Mouse (Mus musculus): ENCODE data around the gene Rabep2.

The Rabep2 gene

DNA sequence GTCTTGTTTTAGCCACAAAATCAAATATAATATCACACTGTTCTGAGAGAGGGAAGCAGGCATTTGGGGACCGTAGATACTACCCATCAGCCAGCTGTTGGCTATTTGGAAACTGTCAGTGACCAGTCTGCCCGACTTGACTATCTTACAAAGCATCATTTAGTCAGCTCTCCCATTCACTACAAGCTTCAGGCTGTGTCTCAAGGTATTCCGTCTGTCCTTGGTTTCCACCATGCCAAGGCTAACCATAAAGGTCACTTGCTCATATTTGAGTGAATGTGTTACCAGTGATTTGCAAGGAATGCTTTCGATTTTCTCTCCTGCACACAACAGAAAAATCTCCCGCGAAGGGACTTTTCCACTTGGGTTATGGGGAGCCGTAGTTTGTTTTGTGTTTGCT is 6.2 kb downstream of the Rabep2 start:
- no peak for DNase-seq (ENCODE audit: low spot score in 2 of 2)

- no peak for DNase-seq (ENCODE audit: low spot score in 2 of 2)
Observed at GRCm38 (mm10) chr7:126435801-126436200, 7.2 kb downstream of the Rabep2 start.

- peak; percentile 6 to 18 for DNase-seq (ENCODE audit: low spot score in 2 of 2)
Observed at GRCm38 (mm10) chr7:126436851-126437250, 8.3 kb downstream of the Rabep2 start.

DNA sequence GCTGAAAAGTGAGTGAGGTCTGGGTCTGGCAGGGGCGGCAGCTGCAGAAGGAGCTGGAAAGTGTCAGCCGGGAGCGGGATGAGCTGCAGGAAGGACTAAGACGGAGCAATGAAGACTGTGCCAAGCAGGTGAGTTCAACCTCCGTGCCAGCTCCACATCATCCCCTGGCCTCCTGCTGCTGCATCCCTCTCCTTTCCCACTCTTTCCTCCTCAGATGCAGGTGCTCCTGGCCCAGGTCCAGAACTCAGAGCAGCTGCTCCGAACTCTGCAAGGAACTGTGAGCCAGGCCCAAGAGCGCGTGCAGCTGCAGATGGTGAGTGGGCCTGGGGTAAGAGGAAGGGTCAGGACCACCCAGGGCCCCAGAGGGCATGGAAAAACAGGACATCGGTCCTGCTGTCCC is 11.6 kb downstream of the Rabep2 start:
- no peak for DNase-seq (ENCODE audit: low spot score in 2 of 2)

DNA sequence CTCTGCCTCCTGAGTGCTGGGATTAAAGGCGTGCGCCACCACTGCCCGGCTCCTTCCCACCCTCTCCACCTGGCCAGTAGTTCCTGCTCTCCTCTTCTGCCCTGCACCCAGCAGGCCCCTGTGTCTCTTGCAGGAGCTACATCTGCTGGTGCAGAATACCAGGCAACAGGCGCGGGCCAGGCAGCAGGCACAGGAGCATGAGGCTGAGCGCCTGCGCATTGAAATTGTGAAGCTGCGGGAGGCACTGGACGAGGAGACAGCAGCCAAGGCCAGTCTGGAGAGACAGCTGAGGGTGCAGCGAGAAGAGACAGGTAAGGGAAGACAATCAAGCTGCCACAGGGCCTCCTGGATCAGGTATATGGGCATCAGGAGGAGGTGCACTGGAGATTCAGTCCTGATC is 15.4 kb downstream of the Rabep2 start:
- DNase-seq (ENCODE audit: low spot score in 2 of 2), result no peak

- DNase-seq (ENCODE audit: low spot score in 2 of 2), result no peak
Observed at GRCm38 (mm10) chr7:126444536-126444935, 16.0 kb downstream of the Rabep2 start.

GRCm38 (mm10) chr7:126445104-126445815 is 16.7 kb downstream of the Rabep2 start:
- DNase-seq (ENCODE audit: low spot score in 2 of 2), result no peak

DNA sequence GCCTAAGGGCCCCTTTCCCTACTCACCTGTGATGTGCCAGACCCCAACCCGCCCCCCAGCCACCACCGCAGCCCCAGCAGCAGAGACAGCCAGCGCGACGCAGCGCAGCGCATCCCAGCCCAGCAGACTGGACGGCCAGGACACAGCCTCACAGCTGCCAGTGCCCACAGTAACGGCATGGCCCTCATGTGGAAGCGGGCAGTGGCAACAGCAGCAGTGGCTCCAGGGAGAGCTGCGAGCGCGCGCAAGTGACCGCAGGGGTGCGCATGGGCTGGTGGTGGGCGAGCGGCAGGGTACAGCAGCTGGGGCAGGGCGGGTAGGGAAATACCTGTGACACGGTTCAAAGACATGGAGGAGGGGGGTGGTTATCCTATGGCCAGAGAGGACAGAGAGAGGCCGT is 17.7 kb downstream of the Rabep2 start:
- DNase-seq (ENCODE audit: low spot score in 2 of 2), result no peak

DNA sequence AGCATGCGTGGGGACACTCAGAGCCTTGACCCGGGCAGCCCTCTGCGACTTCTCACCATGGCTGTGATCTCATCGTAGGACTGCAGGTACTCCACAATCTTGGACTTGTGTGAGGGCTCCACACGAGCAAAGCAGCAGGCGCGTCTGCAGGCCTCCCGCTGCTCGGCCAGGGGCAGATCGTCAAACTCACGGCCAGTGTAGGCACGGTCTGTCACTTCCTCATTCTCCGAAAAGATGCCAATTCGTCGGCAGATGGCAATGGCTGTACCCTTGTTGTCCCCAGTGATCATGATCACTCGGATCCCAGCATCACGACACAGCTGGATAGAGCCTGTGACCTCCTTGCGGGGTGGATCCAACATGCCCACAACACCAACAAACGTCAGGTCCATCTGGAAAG is 19.9 kb downstream of the Rabep2 start:
- DNase-seq (ENCODE audit: low spot score in 2 of 2), result no peak

GRCm38 (mm10) chr7:126449991-126450390 is 21.4 kb downstream of the Rabep2 start:
- DNase-seq (ENCODE audit: low spot score in 2 of 2), result no peak

- DNase-seq (ENCODE audit: low spot score in 2 of 2), result no peak
Observed at GRCm38 (mm10) chr7:126450641-126451040, 22.1 kb downstream of the Rabep2 start.

GRCm38 (mm10) chr7:126452244-126452643 is 23.7 kb downstream of the Rabep2 start:
- DNase-seq (ENCODE audit: low spot score in 2 of 2), result no peak

DNA sequence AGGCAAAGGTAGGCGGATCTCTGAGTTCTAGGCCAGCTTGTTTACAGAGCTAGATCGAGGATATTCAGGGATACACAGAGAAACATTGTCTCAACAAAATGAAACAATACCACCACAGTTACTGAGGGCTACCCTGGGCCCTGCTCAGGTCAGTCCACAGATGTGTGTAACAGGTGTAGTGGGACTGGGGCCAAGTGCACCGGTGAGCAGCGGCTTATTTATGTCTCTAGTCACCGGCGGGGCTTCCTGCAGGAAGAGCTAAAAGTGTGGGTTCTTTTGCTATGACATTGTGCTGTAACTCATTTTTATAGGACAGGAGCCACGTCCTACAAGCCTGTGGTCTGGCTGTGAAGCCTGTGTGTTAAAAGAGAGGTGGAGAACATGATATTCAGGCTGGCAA is 25.3 kb downstream of the Rabep2 start:
- no peak for DNase-seq (ENCODE audit: low spot score in 2 of 2)

DNA sequence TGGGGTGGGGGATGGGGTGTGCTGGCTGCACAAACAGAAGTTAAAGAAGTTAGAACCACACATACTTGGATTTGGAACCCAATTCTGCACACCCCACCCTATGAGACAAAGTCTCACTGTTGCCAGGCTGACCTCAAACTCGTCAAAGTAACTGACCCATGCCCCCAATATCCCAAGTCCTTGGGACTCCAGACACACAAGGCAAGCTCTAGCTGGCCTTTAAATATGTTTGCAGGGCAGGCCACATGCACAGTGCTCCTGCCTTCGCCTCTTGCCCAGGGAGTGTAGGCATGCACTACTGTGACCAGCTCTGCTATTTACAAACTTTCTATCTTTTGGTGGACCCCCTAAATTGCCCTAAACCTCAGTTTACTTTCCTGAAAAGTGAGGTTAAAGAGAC is 26.7 kb downstream of the Rabep2 start:
- no peak for DNase-seq (ENCODE audit: low spot score in 2 of 2)

DNA sequence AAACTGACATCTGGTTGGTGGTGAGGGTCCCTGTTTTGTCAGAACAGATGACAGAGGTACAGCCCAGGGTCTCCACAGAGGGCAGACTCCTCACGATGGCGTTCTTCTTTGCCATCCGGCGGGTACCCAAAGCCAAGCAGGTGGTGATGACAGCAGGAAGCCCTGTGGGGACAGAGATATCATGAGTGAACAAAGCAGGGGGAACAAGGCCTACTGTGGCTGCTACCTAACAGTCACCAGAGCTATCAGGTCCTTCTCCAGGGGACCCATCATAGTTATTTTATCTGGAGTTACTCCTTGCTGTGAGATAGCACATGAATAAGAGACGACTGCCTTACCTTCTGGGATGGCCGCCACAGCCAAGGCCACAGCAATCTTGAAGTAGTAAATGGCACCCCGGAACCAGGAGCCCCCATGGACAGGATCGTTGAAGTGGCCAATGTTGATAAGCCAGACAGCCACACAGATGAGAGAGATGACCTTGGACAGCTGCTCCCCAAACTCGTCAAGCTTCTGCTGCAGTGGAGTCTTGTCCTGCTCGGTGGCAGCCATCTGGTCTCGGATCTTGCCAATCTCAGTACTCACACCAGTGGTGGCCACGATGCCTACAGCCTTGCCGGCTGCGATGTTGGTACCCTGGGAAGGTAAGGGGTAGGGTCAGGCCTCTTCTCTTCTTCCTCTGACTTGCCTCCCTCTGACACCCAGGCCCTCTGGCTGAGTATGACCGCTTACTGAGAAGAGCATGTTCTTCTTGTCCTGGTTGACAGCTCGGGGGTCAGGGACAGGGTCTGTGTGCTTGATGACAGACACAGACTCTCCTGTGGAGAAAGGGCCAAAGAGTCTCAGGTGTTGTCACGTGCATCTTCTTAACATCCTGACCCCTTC is 28.1 kb downstream of the Rabep2 start:
- no peak for DNase-seq (ENCODE audit: low spot score in 2 of 2)

- DNase-seq (ENCODE audit: low spot score in 2 of 2), result no peak
Observed at GRCm38 (mm10) chr7:126458225-126458624, 29.7 kb downstream of the Rabep2 start.

- DNase-seq (ENCODE audit: low spot score in 2 of 2), result no peak
Observed at GRCm38 (mm10) chr7:126458844-126459618, 30.5 kb downstream of the Rabep2 start.

- DNase-seq (ENCODE audit: low spot score in 2 of 2), result no peak
Observed at GRCm38 (mm10) chr7:126460623-126461399, 32.3 kb downstream of the Rabep2 start.

DNA sequence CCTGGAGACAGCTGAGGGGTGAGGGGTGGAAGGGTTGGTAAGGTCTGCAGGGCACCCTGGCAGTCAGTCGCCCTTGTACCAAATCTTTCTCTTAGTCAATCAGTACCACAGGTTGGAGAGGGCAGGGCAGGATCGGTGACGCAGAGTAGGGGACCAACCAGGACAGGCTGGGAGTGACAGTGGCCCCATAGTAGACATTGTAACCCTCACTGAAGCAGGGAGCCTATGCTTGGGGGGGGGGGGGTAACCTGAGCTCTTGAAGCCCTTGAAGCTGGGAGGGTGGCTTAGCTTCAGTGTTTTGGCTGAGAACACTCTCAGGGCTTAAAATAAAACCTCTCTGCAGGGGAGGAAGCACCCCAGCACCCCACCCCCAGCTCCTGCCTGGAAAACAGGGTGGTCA is 33.1 kb downstream of the Rabep2 start:
- no peak for DNase-seq (ENCODE audit: low spot score in 2 of 2)

DNA sequence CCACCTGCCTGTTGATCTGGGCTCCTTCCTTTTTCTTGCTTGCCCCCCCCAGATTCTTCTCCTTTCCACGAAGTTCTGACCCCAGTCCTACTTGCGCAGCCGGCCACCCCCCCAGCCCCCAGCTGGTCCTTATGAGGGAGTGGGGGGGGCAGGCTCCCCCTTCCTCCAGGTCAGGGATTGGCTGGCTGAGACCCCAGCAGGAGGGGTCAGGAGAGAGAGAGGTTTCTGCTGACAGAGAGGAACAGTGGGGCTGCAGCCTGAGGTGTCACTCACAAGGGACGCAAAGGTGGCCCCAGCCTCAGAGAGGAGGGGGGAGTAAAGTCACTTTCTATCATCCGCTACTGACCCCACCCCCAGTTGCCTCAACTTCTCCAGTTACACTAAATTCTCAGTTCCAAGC is 34.4 kb downstream of the Rabep2 start, which contains the start of gene Atp2a1:
Atp2a1 (minus strand) TSS at position 105 of the 400 bp plus-strand sequence.
- DNase-seq (ENCODE audit: low spot score in 2 of 2), result no peak

GRCm38 (mm10) chr7:126463547-126463946 is 35.0 kb downstream of the Rabep2 start:
- no peak for DNase-seq (ENCODE audit: low spot score in 2 of 2)
